In the genomic region with DNA sequence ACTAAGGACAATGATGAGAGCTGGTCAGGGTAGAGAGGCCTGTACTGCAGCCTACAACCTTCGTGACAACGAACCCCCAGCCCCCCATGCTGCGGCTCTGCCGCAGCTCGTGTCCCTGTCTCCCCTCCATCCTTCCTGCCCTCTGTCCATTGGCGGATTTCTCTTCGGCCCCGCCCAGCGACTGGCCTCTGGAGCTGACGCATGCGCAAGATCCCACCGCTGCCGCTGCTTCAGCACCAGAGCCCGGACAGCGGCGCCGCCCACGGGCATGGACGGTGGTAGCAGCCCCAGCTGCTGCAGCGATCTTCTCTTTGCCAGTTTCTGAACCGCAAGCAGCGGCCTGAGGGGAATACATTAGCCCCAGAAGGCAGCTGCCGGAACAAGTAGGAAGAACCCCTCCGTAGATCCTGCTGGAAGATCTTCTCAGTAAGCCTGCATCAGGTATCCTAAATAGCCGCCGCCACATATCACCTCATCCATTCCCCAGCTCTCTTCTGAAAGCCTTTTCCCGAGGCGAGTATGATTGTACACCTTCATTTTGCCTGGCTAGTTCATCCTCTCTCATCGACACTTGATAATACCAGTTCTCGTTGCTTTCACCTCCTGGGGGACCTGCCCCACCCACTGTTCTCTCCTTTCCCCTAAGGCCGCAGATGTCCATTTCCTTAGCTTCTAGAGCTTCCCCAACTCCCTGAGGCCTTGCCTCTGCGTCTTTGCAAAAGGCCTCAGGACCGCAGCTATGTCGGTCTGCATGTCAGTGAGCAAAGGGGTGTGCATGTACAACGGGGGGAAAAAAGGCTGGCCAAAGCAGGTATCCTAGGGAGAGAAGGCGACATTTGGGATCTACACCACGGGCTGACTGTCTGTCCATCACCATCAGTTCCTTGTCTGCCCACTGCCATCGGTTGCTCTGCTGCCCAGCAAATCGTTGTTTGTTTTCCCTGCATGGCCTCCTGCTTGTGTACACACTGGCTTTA, we compare ENCODE assay signal across 8 mouse cellular contexts. TPM values are rescaled to one million over a fixed set of nuclear protein-coding genes. Genes with fewer than 3 reads are reported as not detected.
A peak's percentile ranks its signal among the peaks of the same experiment; 100 is the strongest.
DNase-seq lines count a peak whose midpoint lies in the region; ATAC-seq and TF ChIP-seq lines count a peak whose summit lies in the region.

A gene (plus strand): TSS at position 216 of the 977 bp plus-strand sequence.

- H3K4me2 ChIP-seq in heart, embryonic 13.5 days: peak within 1 kb of the TSS; percentile 78
- H3K4me2 ChIP-seq in liver, embryonic 14.5 days (ENCODE audit: low read depth): peak within 1 kb of the TSS; percentile 59
- peak within 1 kb of the TSS; percentile 72 for H3K4me2 ChIP-seq in stomach, embryonic 15.5 days

- H3K79me3 ChIP-seq in C2C12 (ENCODE audit: low read depth): no peaks in the 10 kb centered on the region

- no peaks in the 10 kb centered on the region for H3K27me3 ChIP-seq in C2C12 (ENCODE audit: control insufficient read depth, insufficient read depth, insufficient read length)
- peaks cover 32% of the 10 kb centered on the region for H3K27me3 ChIP-seq in erythroblast, embryonic 14.5 days (ENCODE audit: control insufficient read depth)
- H3K27me3 ChIP-seq in heart, embryonic 13.5 days (replicated peaks): peaks cover 38% of the 10 kb centered on the region
- peaks cover 7% of the 10 kb centered on the region for H3K27me3 ChIP-seq in liver, embryonic 14.5 days (ENCODE audit: control insufficient read depth, insufficient read depth, low read length)
- no peaks in the 10 kb centered on the region for H3K27me3 ChIP-seq in stomach, embryonic 15.5 days (replicated peaks)

- peak; percentile 12 for TF ChIP-seq CTCF in C2C12 (IDR thresholded peaks at IDR 0.05; ENCODE audit: control insufficient read depth, insufficient read depth, insufficient read length)
- TF ChIP-seq CTCF in liver, embryonic 14.5 days (IDR thresholded peaks at IDR 0.05; ENCODE audit: low read depth): peak; percentile 44

- H3K9me3 ChIP-seq in erythroblast, embryonic 14.5 days (ENCODE audit: control insufficient read depth, low read length): no peaks in the 10 kb centered on the region
- H3K9me3 ChIP-seq in heart, embryonic 13.5 days: no peaks in the 10 kb centered on the region
- no peaks in the 10 kb centered on the region for H3K9me3 ChIP-seq in liver, embryonic 14.5 days (ENCODE audit: control insufficient read depth, low read length)
- H3K9me3 ChIP-seq in stomach, embryonic 15.5 days: no peaks in the 10 kb centered on the region

- WGBS in heart, embryonic 13.5 days: 11% methylated on average over 39 of the region's 39 CpGs
- WGBS in liver, embryonic 14.5 days (ENCODE audit: insufficient replicate concordance): 10% methylated on average over 39 of the region's 39 CpGs
- WGBS in stomach, embryonic 15.5 days: 10% methylated on average over 39 of the region's 39 CpGs

- peak; percentile 88 for DNase-seq in brain, embryonic 18.5 days (ENCODE audit: low read depth, low spot score)
- DNase-seq in kidney, postnatal 10 days: peak; percentile 97
- DNase-seq in liver, embryonic 14.5 days (ENCODE audit: low read depth in 3 of 3, low spot score in 3 of 3): peak; percentile 56 to 64 (median 60)
- peak; percentile 96 for DNase-seq in neural tube, embryonic 10.5 days (ENCODE audit: extremely low spot score, low spot score)

- H3K79me2 ChIP-seq in C2C12 (ENCODE audit: control insufficient read depth, insufficient read depth): no peaks in the 10 kb centered on the region

- H3K36me3 ChIP-seq in C2C12 (ENCODE audit: control insufficient read depth, insufficient read depth): no peaks in the 10 kb centered on the region
- no peaks in the 10 kb centered on the region for H3K36me3 ChIP-seq in erythroblast, embryonic 14.5 days (ENCODE audit: control insufficient read depth)
- no peaks in the 10 kb centered on the region for H3K36me3 ChIP-seq in heart, embryonic 13.5 days
- no peaks in the 10 kb centered on the region for H3K36me3 ChIP-seq in liver, embryonic 14.5 days (replicated peaks; ENCODE audit: control insufficient read depth, insufficient read depth, low read depth)
- H3K36me3 ChIP-seq in stomach, embryonic 15.5 days: no peaks in the 10 kb centered on the region

- peaks cover 21% of the 10 kb centered on the region for H3K4me1 ChIP-seq in erythroblast, embryonic 14.5 days (ENCODE audit: control insufficient read depth)
- peaks cover 24% of the 10 kb centered on the region for H3K4me1 ChIP-seq in heart, embryonic 13.5 days
- peaks cover 3 to 11% of the 10 kb centered on the region in 2 experiments for H3K4me1 ChIP-seq in liver, embryonic 14.5 days (replicated peaks; ENCODE audit: control insufficient read depth in 2 of 2, insufficient read depth in 2 of 2, low read length in 1 of 2)
- peaks cover 24% of the 10 kb centered on the region for H3K4me1 ChIP-seq in stomach, embryonic 15.5 days

- peak within 1 kb of the TSS; percentile 12 for H3K4me3 ChIP-seq in C2C12 (ENCODE audit: insufficient read depth, poor library complexity, severe bottlenecking)
- H3K4me3 ChIP-seq in erythroblast, embryonic 14.5 days (replicated peaks): peak within 1 kb of the TSS; percentile 19
- H3K4me3 ChIP-seq in heart, embryonic 13.5 days: peak within 1 kb of the TSS; percentile 47
- peak within 1 kb of the TSS in 1 of 2 experiments; percentile 38; a peak in 2 of 4 replicates for H3K4me3 ChIP-seq in liver, embryonic 14.5 days (ENCODE audit: insufficient read depth in 1 of 2, low read depth in 2 of 2, low read length in 2 of 2)
- peak within 1 kb of the TSS; percentile 35 for H3K4me3 ChIP-seq in stomach, embryonic 15.5 days (replicated peaks)

- H3ac ChIP-seq in C2C12 (ENCODE audit: control insufficient read depth, insufficient read length, low read depth): peak within 1 kb of the TSS; percentile 33

- 0 out of 2 replicates have a peak within 1 kb of the TSS, but pooled peaks have one; percentile 0 for H3K27ac ChIP-seq in heart, embryonic 13.5 days (replicated peaks)
- no peak within 1 kb of the TSS for H3K27ac ChIP-seq in liver, embryonic 14.5 days
- H3K27ac ChIP-seq in stomach, embryonic 15.5 days: no peak within 1 kb of the TSS

- TF ChIP-seq EP300 in liver, embryonic 14.5 days (IDR thresholded peaks at IDR 0.05; ENCODE audit: low read depth): no peak

- ATAC-seq in heart, embryonic 13.5 days (ENCODE audit: extremely low read depth, insufficient number of reproducible peaks, low FRiP score, low TSS enrichment): 0 out of 2 replicates have a peak, but pooled peaks have one; percentile 72
- peak; percentile 75 for ATAC-seq in liver, embryonic 14.5 days (ENCODE audit: insufficient read depth)
- peak; percentile 83; the same call in 1 of the 2 replicates for ATAC-seq in stomach, embryonic 15.5 days (ENCODE audit: insufficient read depth, low FRiP score, low read depth)

- peak within 1 kb of the TSS; percentile 63 for H3K9ac ChIP-seq in heart, embryonic 13.5 days
- no peak within 1 kb of the TSS for H3K9ac ChIP-seq in liver, embryonic 14.5 days (replicated peaks)
- no peak within 1 kb of the TSS for H3K9ac ChIP-seq in stomach, embryonic 15.5 days

TF ChIP-seq in C2C12, 6 proteins besides CTCF, POLR2A, EP300 and RAD21:
- TF ChIP-seq MAX (IDR thresholded peaks at IDR 0.05) (peak; percentile 93), CEBPB (IDR thresholded peaks at IDR 0.05; ENCODE audit: low read depth) (no peak), MYOD1 (IDR thresholded peaks at IDR 0.05; ENCODE audit: control insufficient read depth, insufficient read length, low read depth) (peak; percentile 49), FOSL1 (IDR thresholded peaks at IDR 0.05; ENCODE audit: insufficient read depth, low read length, poor library complexity, severe bottlenecking) (no peak)

RNA-seq across cellular contexts. Expression of the gene that starts here (rescaled TPM):
- 0.05 TPM for polyA plus RNA-seq in C2C12 (2012; fragmentation: generic; extraction: Trizol)
- 0.02 TPM in 1 of 2 replicates, not detected in the other for polyA plus RNA-seq in erythroblast, embryonic 14.5 days (2012)
- 0.17 and 0.24 TPM in 2 replicates for polyA plus RNA-seq in heart, embryonic 13.5 days (2015; fragmentation: Nextera tagmentation; extraction: Ambion mirVana)
- 0.21 and 0.40 TPM in 2 replicates for polyA plus RNA-seq in liver, embryonic 14.5 days (2012; rRNA removed)
- 0.25 and 0.27 TPM in 2 replicates for polyA plus RNA-seq in liver, embryonic 14.5 days (2014; fragmentation: Nextera tagmentation; extraction: Ambion mirVana)
- 2.8 and 3.3 TPM in 2 replicates for polyA plus RNA-seq in stomach, embryonic 15.5 days (2015; fragmentation: Nextera tagmentation; extraction: Ambion mirVana)

Comparison
In these comparisons a context has a peak if more than half of its experiments do, and no peak if none do; other contexts are left out.
1. Peak in ATAC-seq, H3K4me3 ChIP-seq, H3K27ac ChIP-seq, H3K9ac ChIP-seq and H3K4me2 ChIP-seq in heart, embryonic 13.5 days; RNA of the gene not detected or under 1 TPM.
2. Peak in DNase-seq, ATAC-seq and H3K4me2 ChIP-seq in liver, embryonic 14.5 days; RNA of the gene not detected or under 1 TPM.